Mouse (Mus musculus) intestine, embryonic 14.5 days (tissue): ENCODE measurements around the gene Mta3. TPM values are rescaled to one million over a fixed set of nuclear protein-coding genes. Genes with fewer than 3 reads are reported as not detected.

ENCODE experiments used
- ATAC-seq: fragments of 200-750 bp; cut with Nextera tagmentation; replicated peaks from 2 replicates; pipeline ENCODE4 v1.8.0; 2017; ENCODE audit warnings: low read depth, moderate number of reproducible peaks, moderate TSS enrichment, moderate library complexity; ENCODE audit not compliant: low FRiP score, low TSS enrichment
- DNase-seq: peaks from one replicate; pipeline ENCODE4 v3.0.0-alpha.2; 2018; ENCODE audit warnings: low spot score
- H3K27ac ChIP-seq: fragments of 300-500 bp; sonication (generic); 2 replicates; pipeline ENCODE4 v1.5.1; 2014; ENCODE audit warnings: low read depth, mild to moderate bottlenecking, control low read depth
- H3K27me3 ChIP-seq: fragments of 300-500 bp; sonication (generic); replicated peaks from 2 replicates; pipeline ENCODE4 v1.6.1; 2014; ENCODE audit warnings: low read length, control low read depth; ENCODE audit not compliant: control insufficient read depth, insufficient read depth
- H3K36me3 ChIP-seq: fragments of 300-500 bp; sonication (generic); 2 replicates; pipeline ENCODE4 v1.6.1; 2014; ENCODE audit warnings: low read length, control low read depth; ENCODE audit not compliant: control insufficient read depth, insufficient read depth
- H3K4me1 ChIP-seq: fragments of 300-500 bp; sonication (generic); replicated peaks from 2 replicates; pipeline ENCODE4 v1.6.1; 2014; ENCODE audit warnings: low read length, control low read depth, mixed read lengths; ENCODE audit not compliant: control insufficient read depth, insufficient read depth
- H3K4me2 ChIP-seq: fragments of 300-500 bp; sonication (generic); 2 replicates; pipeline ENCODE4 v1.6.1; 2014; ENCODE audit warnings: low read length
- H3K4me3 ChIP-seq: fragments of 300-500 bp; sonication (generic); 2 replicates; pipeline ENCODE4 v1.5.1; 2014; ENCODE audit warnings: low read depth, low read length, control low read depth, mixed read lengths
- H3K9ac ChIP-seq: fragments of 300-500 bp; sonication (generic); 2 replicates; pipeline ENCODE4 v1.6.1; 2014; ENCODE audit warnings: mild to moderate bottlenecking, low read length
- H3K9me3 ChIP-seq: fragments of 300-500 bp; sonication (generic); 2 replicates; pipeline ENCODE4 v1.6.1; 2016; ENCODE audit warnings: low read length, control low read depth; ENCODE audit not compliant: control insufficient read depth
- WGBS: fragments of 180-500 bp; shearing (Covaris S2); extraction: QIAGEN DNeasy Blood & Tissue Kit; methylation state at CpG from one replicate; pipeline ENCODE4 v1.1.7; 2014; 5-methylcytosine and 5-hydroxymethylcytosine counted together
- polyA plus RNA-seq: library from polyadenylated mRNA; unstranded; fragments of >200 nt; fragmentation: Nextera tagmentation; extraction: Ambion mirVana; gene quantifications from 2 replicates; pipeline ENCODE4 v1.2.1, GENCODE M21; 2014

Gene Mta3
- polyA plus RNA-seq, 1 experiment from 2014 or later: 37.0 TPM

- H3K27me3 ChIP-seq: no peaks in the 10 kb centered on the region
- H3K4me1 ChIP-seq: 0 out of 2 replicates have a peak, but pooled peaks cover 4% of the 10 kb centered on the region
- peaks cover 4% of the 10 kb centered on the region; the same call in 1 of the 2 replicates for H3K9me3 ChIP-seq
- no peak overlapping the region for H3K27ac ChIP-seq
- no peak overlapping the region for H3K4me3 ChIP-seq
- ATAC-seq: no peak
- no peak overlapping the region for H3K9ac ChIP-seq
- peaks cover 28% of the 10 kb centered on the region for H3K36me3 ChIP-seq
- no peak overlapping the region for H3K4me2 ChIP-seq
- no peak for DNase-seq
- 90% methylated on average over 9 of the region's 9 CpGs for whole genome bisulfite sequencing
These were observed 6.4 kb downstream of the Mta3 start for GRCm38 (mm10) chr17:83712341-83712740.

GRCm38 (mm10) chr17:83720449-83720848 lies 14.5 kb downstream of the Mta3 start:
- Histone ChIP-seq H3K4me3 (no peak overlapping the region), H3K27me3 (no peaks in the 10 kb centered on the region), H3K27ac (no peak overlapping the region), H3K4me1 (no peaks in the 10 kb centered on the region), H3K4me2 (no peak overlapping the region), H3K9ac (no peak overlapping the region), H3K9me3 (peaks cover 4% of the 10 kb centered on the region; the same call in 1 of the 2 replicates), H3K36me3 (peaks cover 22% of the 10 kb centered on the region)
- WGBS: 85% methylated on average over 12 of the region's 12 CpGs
- DNase-seq (no peak), ATAC-seq (no peak)

- H3K36me3 ChIP-seq: peaks cover 15% of the 10 kb centered on the region
- H3K4me1 ChIP-seq: no peaks in the 10 kb centered on the region
- H3K4me2 ChIP-seq: no peak overlapping the region
- no peaks in the 10 kb centered on the region for H3K27me3 ChIP-seq
- H3K9me3 ChIP-seq: peaks cover 2% of the 10 kb centered on the region; the same call in 1 of the 2 replicates
- H3K4me3 ChIP-seq: no peak overlapping the region
- no peak overlapping the region for H3K9ac ChIP-seq
- 95% methylated on average over 10 of the region's 10 CpGs for WGBS
- no peak for DNase-seq
- H3K27ac ChIP-seq: no peak overlapping the region
- no peak for ATAC-seq
These were observed 15.2 kb downstream of the Mta3 start for GRCm38 (mm10) chr17:83721157-83721556.

GRCm38 (mm10) chr17:83723064-83723463 lies 17.1 kb downstream of the Mta3 start:
- no peak overlapping the region for H3K4me3 ChIP-seq
- H3K27ac ChIP-seq: no peak overlapping the region
- no peaks in the 10 kb centered on the region for H3K27me3 ChIP-seq
- no peak overlapping the region for H3K9ac ChIP-seq
- ATAC-seq: no peak
- 69% methylated on average over 9 of the region's 9 CpGs for WGBS
- H3K4me2 ChIP-seq: no peak overlapping the region
- H3K4me1 ChIP-seq: no peaks in the 10 kb centered on the region
- H3K36me3 ChIP-seq: peaks cover 11% of the 10 kb centered on the region
- H3K9me3 ChIP-seq: no peaks in the 10 kb centered on the region
- DNase-seq: no peak

GRCm38 (mm10) chr17:83726496-83726895 lies 20.5 kb downstream of the Mta3 start:
- DNase-seq (no peak), ATAC-seq (no peak)
- no peaks in the 10 kb centered on the region for H3K9me3 ChIP-seq
- 90% methylated on average over 11 of the region's 11 CpGs for WGBS
- H3K4me1 ChIP-seq: no peaks in the 10 kb centered on the region
- H3K4me3 ChIP-seq: no peak overlapping the region
- no peak overlapping the region for H3K9ac ChIP-seq
- no peak overlapping the region for H3K27ac ChIP-seq
- H3K4me2 ChIP-seq: no peak overlapping the region
- no peaks in the 10 kb centered on the region for H3K27me3 ChIP-seq
- peaks cover 6% of the 10 kb centered on the region for H3K36me3 ChIP-seq

- no peak overlapping the region for H3K9ac ChIP-seq
- H3K4me3 ChIP-seq: no peak overlapping the region
- DNase-seq: no peak
- ATAC-seq: no peak
- H3K27me3 ChIP-seq: no peaks in the 10 kb centered on the region
- no peaks in the 10 kb centered on the region for H3K9me3 ChIP-seq
- H3K4me1 ChIP-seq: no peaks in the 10 kb centered on the region
- H3K4me2 ChIP-seq: no peak overlapping the region
- no peak overlapping the region for H3K27ac ChIP-seq
- peaks cover 6% of the 10 kb centered on the region for H3K36me3 ChIP-seq
- 86% methylated on average over 4 of the region's 4 CpGs for WGBS
These were observed 21.7 kb downstream of the Mta3 start for GRCm38 (mm10) chr17:83727707-83728106.

GRCm38 (mm10) chr17:83729029-83729428 lies 23.1 kb downstream of the Mta3 start:
- whole genome bisulfite sequencing: 97% methylated on average over 9 of the region's 9 CpGs
- Histone ChIP-seq H3K9me3 (no peaks in the 10 kb centered on the region), H3K4me2 (no peak overlapping the region), H3K27me3 (no peaks in the 10 kb centered on the region), H3K27ac (no peak overlapping the region), H3K36me3 (peaks cover 6% of the 10 kb centered on the region), H3K4me1 (no peaks in the 10 kb centered on the region), H3K4me3 (no peak overlapping the region), H3K9ac (no peak overlapping the region)
- DNase-seq (no peak), ATAC-seq (no peak)

- H3K9me3 ChIP-seq: no peaks in the 10 kb centered on the region
- WGBS: 95% methylated on average over 6 of the region's 6 CpGs
- peaks cover 6% of the 10 kb centered on the region for H3K36me3 ChIP-seq
- no peak overlapping the region for H3K4me2 ChIP-seq
- H3K27me3 ChIP-seq: no peaks in the 10 kb centered on the region
- no peak overlapping the region for H3K4me3 ChIP-seq
- DNase-seq (no peak), ATAC-seq (no peak)
- no peaks in the 10 kb centered on the region for H3K4me1 ChIP-seq
- no peak overlapping the region for H3K9ac ChIP-seq
- H3K27ac ChIP-seq: no peak overlapping the region
These were observed 24.2 kb downstream of the Mta3 start for GRCm38 (mm10) chr17:83730123-83730522.

GRCm38 (mm10) chr17:83732166-83732629 lies 26.2 kb downstream of the Mta3 start:
- Histone ChIP-seq H3K4me2 (no peak overlapping the region), H3K9me3 (no peaks in the 10 kb centered on the region), H3K27me3 (no peaks in the 10 kb centered on the region), H3K36me3 (no peaks in the 10 kb centered on the region), H3K4me1 (no peaks in the 10 kb centered on the region), H3K27ac (no peak overlapping the region), H3K9ac (no peak overlapping the region), H3K4me3 (no peak overlapping the region)
- 46% methylated on average over 10 of the region's 10 CpGs for WGBS
- ATAC-seq (0 out of 2 replicates have a peak, but pooled peaks have one; percentile 34), DNase-seq (no peak)
